Mouse (Mus musculus) small intestine, adult 2 months (tissue): ENCODE results near the gene Tmem218. TPM values are rescaled to one million over a fixed set of nuclear protein-coding genes. Genes with fewer than 3 reads are reported as not detected.

Experiments
- H3K27ac ChIP-seq: fragments of 200-500 bp; 2 replicates; pipeline ENCODE4 v1.5.1; 2012; ENCODE audit warnings: low read depth, low read length, control low read depth, inconsistent platforms; ENCODE audit not compliant: insufficient read depth
- H3K27me3 ChIP-seq: fragments of 200-500 bp; 2 replicates; pipeline ENCODE4 v1.6.1; 2012; ENCODE audit warnings: mild to moderate bottlenecking, moderate library complexity, low read length, inconsistent platforms; ENCODE audit not compliant: control insufficient read depth, insufficient read depth
- H3K36me3 ChIP-seq: fragments of 200-500 bp; 2 replicates; pipeline ENCODE4 v1.6.1; 2012; ENCODE audit warnings: mild to moderate bottlenecking, low read length, control low read depth, inconsistent platforms; ENCODE audit not compliant: control insufficient read depth, insufficient read depth
- H3K4me1 ChIP-seq: fragments of 200-500 bp; 2 replicates; pipeline ENCODE4 v1.6.1; 2012; ENCODE audit warnings: low read length, inconsistent platforms, mixed read lengths; ENCODE audit not compliant: control insufficient read depth, insufficient read depth, insufficient read length
- H3K4me3 ChIP-seq: fragments of 200-500 bp; 2 replicates; pipeline ENCODE4 v1.5.1; 2012; ENCODE audit warnings: low read depth, mild to moderate bottlenecking, control low read depth, inconsistent platforms, low read length, moderate library complexity
- CTCF ChIP-seq: fragments of 200-500 bp; IDR thresholded peaks from 2 replicates; pipeline ENCODE4 v1.5.1; 2012; ENCODE audit warnings: low read depth, mild to moderate bottlenecking, control low read depth, inconsistent platforms, low read length, moderate library complexity, mixed read lengths; ENCODE audit not compliant: insufficient replicate concordance, insufficient read length; ENCODE audit errors: extremely low read depth
- POLR2A ChIP-seq: fragments of 200-500 bp; IDR thresholded peaks from 2 replicates; pipeline ENCODE4 v1.6.1; 2012; ENCODE audit warnings: low read depth, mild to moderate bottlenecking, control low read depth, inconsistent platforms, low read length, moderate library complexity
- WGBS: fragments of 180-500 bp; shearing (Covaris S2); methylation state at CpG from one replicate; pipeline ENCODE4 v1.1.7; 2018; 5-methylcytosine and 5-hydroxymethylcytosine counted together
- polyA plus RNA-seq: library from polyadenylated mRNA; depleted of rRNA; stranded (reverse); fragments of >200 nt; gene quantifications from 2 replicates; pipeline ENCODE4 v1.2.3, GENCODE M21; 2012

The Tmem218 gene
- polyA plus RNA-seq, 1 experiment: 0.66 TPM

- Histone ChIP-seq H3K27me3 (no peaks in the 10 kb centered on the region), H3K4me3 (no peak overlapping the region), H3K36me3 (peaks cover 2% of the 10 kb centered on the region; the same call in 1 of the 2 replicates), H3K4me1 (peaks cover 6% of the 10 kb centered on the region; the same call in 1 of the 2 replicates), H3K27ac (no peak overlapping the region)
- TF ChIP-seq CTCF (no peak), POLR2A (no peak)
- WGBS: 90% methylated on average over 9 of the region's 9 CpGs
Observed at GRCm38 (mm10) chr9:37230486-37231195, 22.6 kb downstream of the Tmem218 start.

- Histone ChIP-seq H3K36me3 (peaks cover 2% of the 10 kb centered on the region; the same call in 1 of the 2 replicates), H3K4me3 (no peak overlapping the region), H3K27ac (no peak overlapping the region), H3K27me3 (no peaks in the 10 kb centered on the region), H3K4me1 (peaks cover 10% of the 10 kb centered on the region; the same call in 1 of the 2 replicates)
- WGBS: 75% methylated on average over 22 of the region's 22 CpGs
- TF ChIP-seq POLR2A (no peak), CTCF (no peak)
Observed at GRCm38 (mm10) chr9:37232201-37233195, 24.5 kb downstream of the Tmem218 start.

GRCm38 (mm10) chr9:37235951-37236737, 28.1 kb downstream of the Tmem218 start:
- no peak overlapping the region for H3K4me3 ChIP-seq
- peaks cover 2% of the 10 kb centered on the region; the same call in 1 of the 2 replicates for H3K36me3 ChIP-seq
- H3K27me3 ChIP-seq: no peaks in the 10 kb centered on the region
- H3K27ac ChIP-seq: no peak overlapping the region
- H3K4me1 ChIP-seq: peaks cover 10% of the 10 kb centered on the region; the same call in 1 of the 2 replicates
- 37% methylated on average over 4 of the region's 4 CpGs for WGBS
- no peak for TF ChIP-seq POLR2A
- TF ChIP-seq CTCF: no peak

- Histone ChIP-seq H3K4me1 (peaks cover 8% of the 10 kb centered on the region; the same call in 1 of the 2 replicates), H3K27ac (no peak overlapping the region), H3K36me3 (no peaks in the 10 kb centered on the region), H3K27me3 (no peaks in the 10 kb centered on the region), H3K4me3 (no peak overlapping the region)
- TF ChIP-seq POLR2A (no peak), CTCF (no peak)
- 93% methylated on average over 3 of the region's 3 CpGs for WGBS
Observed at GRCm38 (mm10) chr9:37242764-37243163, 34.7 kb downstream of the Tmem218 start.

GRCm38 (mm10) chr9:37244600-37244999, 36.6 kb downstream of the Tmem218 start:
- H3K36me3 ChIP-seq: no peaks in the 10 kb centered on the region
- H3K4me1 ChIP-seq: peaks cover 12% of the 10 kb centered on the region; the same call in 1 of the 2 replicates
- no peak overlapping the region for H3K27ac ChIP-seq
- no peak for TF ChIP-seq CTCF
- TF ChIP-seq POLR2A: no peak
- H3K4me3 ChIP-seq: no peak overlapping the region
- H3K27me3 ChIP-seq: no peaks in the 10 kb centered on the region
- WGBS: 30% methylated on average over 1 of the region's 1 CpGs

- Histone ChIP-seq H3K36me3 (no peaks in the 10 kb centered on the region), H3K4me1 (peaks cover 12% of the 10 kb centered on the region; the same call in 1 of the 2 replicates), H3K4me3 (no peak overlapping the region), H3K27ac (peak overlapping the region; percentile 71; the same call in 1 of the 2 replicates), H3K27me3 (no peaks in the 10 kb centered on the region)
- WGBS: 14% methylated on average over 2 of the region's 2 CpGs
- TF ChIP-seq CTCF: no peak
- no peak for TF ChIP-seq POLR2A
Observed at GRCm38 (mm10) chr9:37245404-37245803, 37.4 kb downstream of the Tmem218 start.

- H3K36me3 ChIP-seq: no peaks in the 10 kb centered on the region
- no peak overlapping the region for H3K4me3 ChIP-seq
- H3K27me3 ChIP-seq: no peaks in the 10 kb centered on the region
- H3K4me1 ChIP-seq: peaks cover 12% of the 10 kb centered on the region; the same call in 1 of the 2 replicates
- WGBS: 17% methylated on average over 1 of the region's 1 CpGs
- peak overlapping the region; percentile 80; the same call in 1 of the 2 replicates for H3K27ac ChIP-seq
- no peak for TF ChIP-seq CTCF
Observed at GRCm38 (mm10) chr9:37245810-37246209, 37.8 kb downstream of the Tmem218 start.
